Mouse (Mus musculus): ENCODE data around the gene Galnt10.

- TF ChIP-seq CTCF (IDR thresholded peaks at IDR 0.05; ENCODE audit: extremely low read depth, insufficient read depth, insufficient read length, insufficient replicate concordance) (no peak), POLR2A (IDR thresholded peaks at IDR 0.05; ENCODE audit: low read depth, low read length) (no peak)
Observed at GRCm38 (mm10) chr11:57809732-57810098, 164.5 kb downstream of the Galnt10 start.

Measured in spleen, adult 2 months (tissue).